Mouse (Mus musculus): ENCODE data around the gene Tsc22d1. TPM values are rescaled to one million over a fixed set of nuclear protein-coding genes. Genes with fewer than 3 reads are reported as not detected.
A peak's percentile ranks its signal among the peaks of the same experiment; 100 is the strongest.

Gene Tsc22d1
- total and polyA plus RNA-seq, 3 experiments = 0.25 to 1.3 (median 0.69) TPM

DNA sequence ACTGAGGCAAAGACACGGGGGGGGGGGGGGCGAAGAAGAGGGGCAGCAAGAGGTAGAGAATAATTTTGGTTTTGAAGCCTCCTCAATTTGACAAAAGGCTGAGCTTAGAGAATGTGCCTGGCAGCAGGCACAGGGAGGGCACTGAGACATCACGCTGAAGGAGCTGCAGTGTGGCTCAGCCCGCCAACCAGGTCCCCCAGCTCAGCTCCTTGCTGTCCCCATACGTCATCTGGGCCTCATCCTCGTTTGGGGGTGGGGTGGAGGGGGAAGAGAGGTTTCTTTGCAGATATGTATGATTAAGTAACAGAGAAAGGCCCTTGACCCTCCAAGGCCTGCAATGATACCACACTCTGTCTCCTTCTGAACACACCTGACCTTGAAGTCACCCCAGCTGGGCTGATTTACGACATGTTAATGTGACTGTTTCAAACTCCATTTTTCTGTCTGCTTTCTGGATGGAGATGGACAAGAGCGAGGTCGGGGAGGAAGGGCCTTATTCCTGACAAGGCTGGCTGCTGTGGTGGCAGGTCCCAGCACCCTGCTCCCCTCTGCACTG lies 113.1 kb downstream of the Tsc22d1 start:
- Histone ChIP-seq H3K27ac (ENCODE audit: insufficient read depth, low read depth) (no peak overlapping the region), H3K79me2 (replicated peaks; ENCODE audit: control insufficient read depth, extremely low read depth, insufficient read depth, poor library complexity, severe bottlenecking) (no peaks in the 10 kb centered on the region), H3K36me3 (replicated peaks in 1 of 2; ENCODE audit: control insufficient read depth in 1 of 2, insufficient read depth in 1 of 2, low read length in 1 of 2) (no peaks in the 10 kb centered on the region), H3K4me1 (ENCODE audit: control insufficient read depth in 1 of 2, insufficient read depth in 2 of 2) (peaks cover 2 to 6% of the 10 kb centered on the region in 2 experiments; a peak in 2 of 4 replicates), H3K4me3 (replicated peaks in 1 of 3; ENCODE audit: low read depth in 2 of 3, low read length in 2 of 3, poor library complexity in 1 of 3) (no peak overlapping the region), H3K9ac (ENCODE audit: insufficient read depth, low read depth) (no peak overlapping the region), H3K9me3 (replicated peaks; ENCODE audit: low read length) (no peaks in the 10 kb centered on the region), H3K4me2 (ENCODE audit: insufficient read depth, low read depth, poor library complexity, severe bottlenecking) (no peak overlapping the region), H3K27me3 (replicated peaks) (no peaks in the 10 kb centered on the region)
- no peak for TF ChIP-seq HCFC1 (IDR thresholded peaks at IDR 0.05; ENCODE audit: low read depth, low read length)
- TF ChIP-seq RCOR1 (conservative IDR thresholded peaks at IDR 0.05; ENCODE audit: low read depth, low read length) = no peak
- no peak for TF ChIP-seq POLR2AphosphoS2 (IDR thresholded peaks at IDR 0.05; ENCODE audit: low read depth, low read length)
- no peak for DNase-seq (ENCODE audit: extremely low read depth)
- dilution Hi-C loops (cut with MboI; ENCODE audit: extremely low pct_ligation_motif_present, extremely low pct_unique_long_range_greater_than_20kb, low sequenced_read_pairs) (no loop called here), in situ Hi-C loops (cut with MboI; ENCODE audit: low pct_ligation_motif_present, low pct_unique_long_range_greater_than_20kb, low sequenced_read_pairs) (no loop called here)

DNA sequence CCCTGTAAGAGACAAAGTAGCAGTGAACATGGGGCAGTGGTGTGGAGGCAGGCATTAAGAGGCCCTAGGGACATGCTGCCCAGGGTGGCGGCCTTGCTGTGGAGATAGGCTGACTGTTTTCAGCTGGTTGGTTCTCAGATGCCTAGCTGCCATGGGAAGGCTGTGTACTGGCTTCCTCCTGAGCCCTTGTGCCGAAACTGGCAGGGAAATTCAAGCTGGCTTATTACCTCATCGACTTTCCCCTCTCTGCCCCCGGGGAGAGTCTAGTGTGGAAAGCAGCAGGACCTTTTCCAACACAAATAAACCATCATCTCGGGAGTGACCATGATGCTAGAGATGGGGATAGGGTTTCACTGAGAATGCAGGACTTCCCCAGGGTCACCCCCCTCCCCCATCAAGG lies 113.9 kb downstream of the Tsc22d1 start:
- DNase-seq (ENCODE audit: extremely low read depth) = no peak
- in situ Hi-C loops (cut with MboI; ENCODE audit: low pct_ligation_motif_present, low pct_unique_long_range_greater_than_20kb, low sequenced_read_pairs) (no loop called here), dilution Hi-C loops (cut with MboI; ENCODE audit: extremely low pct_ligation_motif_present, extremely low pct_unique_long_range_greater_than_20kb, low sequenced_read_pairs) (no loop called here)
- no peak overlapping the region for H3K4me2 ChIP-seq (ENCODE audit: insufficient read depth, low read depth, poor library complexity, severe bottlenecking)
- H3K36me3 ChIP-seq (replicated peaks in 1 of 2; ENCODE audit: control insufficient read depth in 1 of 2, insufficient read depth in 1 of 2, low read length in 1 of 2) = no peaks in the 10 kb centered on the region
- H3K4me3 ChIP-seq (replicated peaks in 1 of 3; ENCODE audit: low read depth in 2 of 3, low read length in 2 of 3, poor library complexity in 1 of 3) = no peak overlapping the region
- no peaks in the 10 kb centered on the region for H3K27me3 ChIP-seq (replicated peaks)
- no peak overlapping the region for H3K9ac ChIP-seq (ENCODE audit: insufficient read depth, low read depth)
- H3K27ac ChIP-seq (ENCODE audit: insufficient read depth, low read depth) = no peak overlapping the region
- H3K9me3 ChIP-seq (replicated peaks; ENCODE audit: low read length) = no peaks in the 10 kb centered on the region
- TF ChIP-seq POLR2AphosphoS2 (IDR thresholded peaks at IDR 0.05; ENCODE audit: low read depth, low read length) = no peak
- TF ChIP-seq PAX5 (IDR thresholded peaks at IDR 0.05; ENCODE audit: low read length) = no peak
- no peak for TF ChIP-seq ZNF384 (IDR thresholded peaks at IDR 0.05; ENCODE audit: low read depth, low read length)
- no peak for TF ChIP-seq IRF4 (IDR thresholded peaks at IDR 0.05; ENCODE audit: low read depth, low read length)
- no peak for TF ChIP-seq CHD2 (IDR thresholded peaks at IDR 0.05; ENCODE audit: low read length)
- no peak for TF ChIP-seq TBP (conservative IDR thresholded peaks at IDR 0.05; ENCODE audit: low read depth, low read length)
- no peak for TF ChIP-seq HCFC1 (IDR thresholded peaks at IDR 0.05; ENCODE audit: low read depth, low read length)
- no peak for TF ChIP-seq JUND (conservative IDR thresholded peaks at IDR 0.05; ENCODE audit: low read depth, low read length)
- no peak for TF ChIP-seq ZC3H11A (IDR thresholded peaks at IDR 0.05; ENCODE audit: low read depth, low read length)
- TF ChIP-seq MAX (IDR thresholded peaks at IDR 0.05; ENCODE audit: low read length) = no peak
- peaks cover 2 to 8% of the 10 kb centered on the region in 2 experiments; a peak in 2 of 4 replicates for H3K4me1 ChIP-seq (ENCODE audit: control insufficient read depth in 1 of 2, insufficient read depth in 2 of 2)
- no peaks in the 10 kb centered on the region for H3K79me2 ChIP-seq (replicated peaks; ENCODE audit: control insufficient read depth, extremely low read depth, insufficient read depth, poor library complexity, severe bottlenecking)

DNA sequence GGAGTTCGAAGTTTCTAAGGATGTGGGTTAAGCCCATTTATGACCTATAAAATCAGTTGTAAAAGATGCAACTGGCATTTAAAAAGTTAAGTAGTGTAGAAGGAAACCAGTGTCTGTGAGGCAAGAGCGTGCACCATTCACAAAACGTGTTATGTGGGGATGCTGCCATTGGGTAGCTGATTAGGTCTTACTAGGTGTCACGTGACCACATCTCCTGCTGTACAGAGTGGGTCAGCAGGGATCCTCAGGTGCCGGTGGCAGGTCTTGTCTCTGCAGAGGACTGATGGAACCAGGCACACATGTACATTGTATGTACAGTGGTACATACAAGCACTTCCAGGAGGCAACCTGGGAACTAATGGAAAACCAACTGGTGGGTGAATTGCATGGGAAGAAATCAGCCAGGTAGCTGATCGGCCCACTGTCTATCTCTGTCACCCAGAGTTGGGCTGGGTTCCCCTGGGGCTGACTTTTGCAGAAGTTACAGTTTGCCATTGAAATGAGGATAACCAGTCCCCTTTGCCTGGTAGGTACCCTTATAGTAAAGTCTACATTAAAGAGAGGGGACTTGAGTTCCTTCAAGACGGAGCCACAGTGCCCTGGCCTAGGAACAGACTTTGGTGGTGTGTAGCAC lies 116.4 kb downstream of the Tsc22d1 start:
- TF ChIP-seq USF2 (conservative IDR thresholded peaks at IDR 0.05; ENCODE audit: low read depth, low read length) = 0 out of 2 replicates have a peak, but pooled peaks have one; percentile 16
- no peak for TF ChIP-seq E2F4 (IDR thresholded peaks at IDR 0.05; ENCODE audit: insufficient replicate concordance, low read depth, low read length)
- TF ChIP-seq ZNF384 (IDR thresholded peaks at IDR 0.05; ENCODE audit: low read depth, low read length) = no peak
- no peak for TF ChIP-seq BHLHE40 (IDR thresholded peaks at IDR 0.05; ENCODE audit: low read depth, low read length)
- peak; percentile 24 for TF ChIP-seq USF1 (IDR thresholded peaks at IDR 0.05; ENCODE audit: low read depth, low read length)
- DNase-seq (ENCODE audit: extremely low read depth) = no peak
- Histone ChIP-seq H3K36me3 (replicated peaks in 1 of 2; ENCODE audit: control insufficient read depth in 1 of 2, insufficient read depth in 1 of 2, low read length in 1 of 2) (no peaks in the 10 kb centered on the region), H3K27me3 (replicated peaks) (no peaks in the 10 kb centered on the region), H3K4me2 (ENCODE audit: insufficient read depth, low read depth, poor library complexity, severe bottlenecking) (no peak overlapping the region), H3K9me3 (replicated peaks; ENCODE audit: low read length) (no peaks in the 10 kb centered on the region), H3K4me3 (replicated peaks in 1 of 3; ENCODE audit: low read depth in 2 of 3, low read length in 2 of 3, poor library complexity in 1 of 3) (no peak overlapping the region), H3K79me2 (replicated peaks; ENCODE audit: control insufficient read depth, extremely low read depth, insufficient read depth, poor library complexity, severe bottlenecking) (no peaks in the 10 kb centered on the region), H3K4me1 (ENCODE audit: control insufficient read depth in 1 of 2, insufficient read depth in 2 of 2) (peaks cover 2 to 9% of the 10 kb centered on the region in 2 experiments; a peak in 2 of 4 replicates), H3K27ac (ENCODE audit: insufficient read depth, low read depth) (no peak overlapping the region), H3K9ac (ENCODE audit: insufficient read depth, low read depth) (no peak overlapping the region)
- in situ Hi-C loops (cut with MboI; ENCODE audit: low pct_ligation_motif_present, low pct_unique_long_range_greater_than_20kb, low sequenced_read_pairs) = no loop called here
- dilution Hi-C loops (cut with MboI; ENCODE audit: extremely low pct_ligation_motif_present, extremely low pct_unique_long_range_greater_than_20kb, low sequenced_read_pairs) = no loop called here
